Mouse (Mus musculus) layer of hippocampus, adult 8-10 months (tissue): Measurements from ENCODE around the gene Bicdl1. TPM values are rescaled to one million over a fixed set of nuclear protein-coding genes. Genes with fewer than 3 reads are reported as not detected.
"Not testable (repeated sequence)": the region's sequence is repeated elsewhere in the genome, so short reads cannot be mapped to it uniquely, and the experiment has no call there.

ENCODE experiments used
- DNase-seq, 2 experiments: peaks; one replicate each; pipeline ENCODE4 v3.0.0; 2022; ENCODE audit warnings: low spot score in 2 of 2
- total RNA-seq, 4 experiments: library from RNA; stranded (reverse); gene quantifications; 2 replicates each; pipeline ENCODE4 v1.2.4; 2022

Bicdl1 gene
- total RNA-seq: 100 to 1,000 TPM; 121 to 148 (median 130) TPM

DNA sequence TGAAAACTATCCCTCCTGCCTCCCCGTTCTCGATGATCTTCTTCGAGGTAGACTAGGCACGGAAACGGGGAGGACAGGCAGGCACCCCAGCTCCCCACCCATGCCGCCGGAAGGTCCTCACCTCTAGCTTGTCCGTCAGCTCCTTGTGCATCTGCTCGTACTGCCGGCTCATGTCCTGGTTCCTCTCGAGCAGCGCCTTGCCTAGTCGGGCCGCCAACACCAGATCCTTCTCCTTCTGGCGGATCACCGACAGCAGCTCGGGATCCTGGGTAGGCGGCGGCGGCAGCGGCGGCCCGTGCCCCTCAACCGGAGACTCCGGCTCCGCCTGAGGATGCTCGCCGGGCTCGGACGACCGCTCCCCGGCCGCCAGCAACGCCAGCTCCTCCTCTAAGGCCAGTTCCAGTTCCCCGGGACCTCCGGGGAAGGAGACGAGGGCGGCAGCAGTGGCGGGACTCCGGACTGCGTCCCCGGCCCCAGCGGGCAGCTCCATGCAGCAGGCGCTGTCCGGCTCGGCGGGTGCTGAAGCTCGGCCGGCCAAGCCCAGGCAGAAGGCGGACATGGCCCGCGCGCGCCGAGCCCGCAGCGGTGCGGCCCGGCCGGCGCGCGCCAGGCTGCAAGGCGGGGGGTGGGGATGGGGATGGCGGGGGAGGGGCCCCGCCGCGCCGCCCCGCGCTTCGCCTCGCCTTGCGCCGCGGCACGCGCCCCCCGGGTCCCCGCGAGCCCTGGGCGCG lies at the start of gene Bicdl1:
TSS of gene Bicdl1 (minus strand) at position 621 of the 731 bp plus-strand sequence.
- DNase-seq: peak; percentile 31 to 43

DNA sequence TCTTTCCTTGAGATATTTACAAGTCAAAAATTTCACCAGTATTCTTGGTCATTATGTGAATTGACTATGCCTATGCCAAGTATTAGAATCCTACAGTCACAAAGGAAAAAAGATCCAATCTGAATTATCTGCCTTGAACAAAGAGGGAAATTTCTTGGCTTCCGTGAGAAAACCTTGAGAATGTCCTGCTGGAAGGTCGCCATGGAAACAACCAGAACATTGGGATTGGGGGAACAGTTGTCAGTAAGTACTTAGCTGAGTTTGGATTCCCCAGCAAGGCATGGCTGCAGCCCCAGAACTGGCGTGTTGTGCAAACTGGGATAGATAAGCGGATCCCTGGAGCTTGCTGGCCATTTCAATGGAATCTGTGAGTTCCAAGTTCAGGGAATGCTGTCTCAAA lies 45.5 kb upstream of the Bicdl1 start:
- DNase-seq: no peak

DNA sequence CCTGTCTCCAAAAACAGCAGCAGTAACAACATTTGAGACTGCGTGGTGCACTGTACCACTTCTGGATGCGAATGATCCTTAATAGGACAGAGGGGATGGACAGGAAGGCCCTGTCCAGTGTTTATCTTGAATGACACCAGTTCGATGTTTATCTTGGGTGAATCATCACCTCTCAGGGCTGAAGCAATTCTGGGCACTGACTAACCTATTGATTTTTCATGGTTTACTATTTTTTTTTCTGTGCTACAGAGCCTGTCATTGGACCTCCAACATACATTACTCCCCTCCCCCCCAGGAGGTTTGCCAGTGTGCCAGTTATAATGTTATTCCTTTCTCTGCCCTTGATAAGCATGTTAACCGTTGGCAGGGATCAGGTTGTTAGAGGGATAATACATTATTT lies 43.9 kb upstream of the Bicdl1 start:
- DNase-seq: no peak

DNA sequence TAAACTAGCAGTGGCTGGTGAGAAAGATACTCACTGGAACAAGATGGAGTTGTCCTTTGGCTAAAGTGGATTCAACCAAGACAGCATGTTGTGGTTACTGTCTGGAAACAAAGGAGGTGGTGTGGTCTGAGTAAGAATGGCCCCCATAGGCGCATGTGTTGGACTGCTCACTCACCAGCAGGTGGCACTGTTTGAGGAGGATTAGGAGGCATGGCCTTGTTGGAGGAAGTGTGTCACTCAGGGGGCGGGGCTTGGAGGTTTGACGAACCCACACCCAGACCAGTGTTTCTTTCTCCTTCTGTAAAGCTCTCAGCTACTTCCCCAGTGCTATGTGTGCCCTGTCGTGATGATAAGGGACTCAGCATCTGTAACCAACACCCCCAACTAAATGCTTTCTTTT lies 38.6 kb upstream of the Bicdl1 start:
- DNase-seq: no peak

DNA sequence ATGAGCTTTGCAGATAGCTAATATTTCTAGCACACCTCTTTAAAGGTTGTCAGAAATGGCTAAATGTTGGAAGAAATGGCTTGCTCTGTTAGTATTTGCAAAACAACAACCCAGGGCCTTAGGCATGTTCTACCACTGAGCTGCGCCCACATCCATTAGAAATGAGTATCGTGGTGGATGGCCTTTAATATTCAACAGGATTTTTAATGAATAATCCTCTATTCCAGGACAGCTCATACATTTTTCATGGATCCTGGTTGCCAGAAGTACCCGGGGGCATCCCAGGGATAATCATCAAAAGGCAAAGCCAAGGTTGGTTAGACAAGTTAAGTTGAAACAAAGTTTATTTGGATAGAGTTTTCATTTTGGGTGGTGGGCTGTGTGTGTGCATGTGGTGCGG lies 37.7 kb upstream of the Bicdl1 start:
- DNase-seq: no peak

DNA sequence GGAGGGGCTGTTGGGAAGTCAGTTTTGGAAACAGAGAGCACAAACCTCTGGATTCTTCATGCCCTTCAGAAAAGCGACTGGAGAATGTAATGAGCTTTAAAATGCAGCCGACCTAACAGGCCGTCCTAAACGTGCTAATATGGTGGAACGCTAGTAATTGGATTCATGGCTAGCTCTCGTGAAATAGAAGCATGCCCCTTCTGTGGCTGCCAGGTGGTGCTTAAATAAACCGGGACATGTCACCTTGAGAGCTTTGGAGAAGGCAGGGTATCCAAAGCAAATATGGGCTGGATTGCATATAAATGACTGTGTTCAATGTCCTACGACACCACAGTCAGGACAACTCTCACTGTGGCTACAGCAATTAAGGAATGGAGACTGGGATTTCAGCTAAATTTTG lies 35.4 kb upstream of the Bicdl1 start:
- DNase-seq: no peak

DNA sequence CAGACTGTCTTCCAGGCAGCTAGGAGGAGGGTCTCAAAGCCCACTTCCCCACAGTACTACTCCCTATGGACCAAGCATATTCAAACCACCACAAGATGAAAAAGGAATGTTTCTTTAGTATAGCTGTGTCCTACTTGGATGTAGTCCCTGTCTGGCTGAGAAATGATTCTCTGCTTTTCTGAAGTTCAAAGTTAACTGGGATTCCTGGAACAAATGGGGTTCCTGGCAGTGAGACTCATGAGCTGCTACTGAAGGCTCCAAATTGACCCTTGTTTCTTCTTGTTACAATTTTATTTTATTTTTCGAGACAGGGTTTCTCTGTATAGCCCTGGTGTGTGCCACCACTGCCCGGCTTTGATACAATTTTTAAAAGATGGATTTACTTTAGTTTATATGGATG lies 32.6 kb upstream of the Bicdl1 start:
- DNase-seq: no peak

DNA sequence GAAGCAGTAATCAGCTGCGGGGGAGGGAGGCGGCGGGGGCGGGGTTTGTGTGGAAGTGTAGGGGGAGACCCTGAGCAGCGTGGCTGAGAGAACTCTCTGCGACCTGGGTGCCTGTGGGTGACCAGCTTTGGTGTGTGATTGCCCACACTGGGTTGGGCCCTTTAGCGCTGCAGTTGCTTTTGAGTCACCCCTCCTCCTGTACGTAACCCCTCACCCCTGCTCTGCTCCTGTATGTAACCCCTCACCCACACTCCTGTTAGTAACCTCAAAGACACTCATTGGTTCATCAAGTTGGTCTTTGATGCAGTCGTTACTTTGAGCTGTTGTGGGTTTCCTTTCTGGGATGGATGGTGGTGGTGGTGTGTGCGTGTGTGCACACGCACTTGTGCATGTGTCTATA lies 29.5 kb upstream of the Bicdl1 start:
- no peak for DNase-seq

DNA sequence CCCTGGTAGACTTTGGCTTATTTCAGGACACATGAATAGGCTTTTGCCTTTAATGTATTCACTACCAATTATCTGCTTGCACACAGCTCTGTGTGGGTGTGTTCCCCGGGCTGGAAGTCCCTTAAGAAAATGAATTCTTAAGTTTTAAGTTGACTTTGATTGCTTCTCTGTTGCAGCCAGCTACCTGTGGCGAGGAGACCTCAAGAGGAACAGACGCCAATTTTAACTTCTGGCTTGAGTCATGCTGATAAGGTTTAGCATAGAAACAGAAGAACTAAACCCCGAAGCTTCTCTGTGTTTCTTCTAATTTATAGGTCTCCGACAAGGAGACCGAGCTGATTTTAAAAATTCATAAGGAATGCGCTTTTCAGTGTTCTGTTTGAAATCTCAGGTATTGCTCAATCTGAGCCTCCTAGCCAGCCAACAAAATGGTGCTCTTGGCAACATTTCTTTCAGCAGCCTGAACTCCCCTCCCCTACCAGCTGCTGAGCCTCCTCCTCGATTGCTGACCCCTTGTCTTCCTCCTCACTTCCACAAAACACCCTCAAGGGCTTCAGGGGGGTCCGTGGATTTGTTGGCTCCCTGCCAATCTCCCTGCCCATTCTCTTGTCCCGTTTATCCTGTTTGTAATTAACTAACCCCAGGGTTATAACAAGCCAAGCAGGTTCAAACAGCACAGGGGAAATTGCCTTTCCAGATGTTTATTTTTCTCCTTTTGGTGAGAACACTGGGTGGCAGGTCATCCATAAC lies 27.2 kb upstream of the Bicdl1 start:
- DNase-seq: no peak

DNA sequence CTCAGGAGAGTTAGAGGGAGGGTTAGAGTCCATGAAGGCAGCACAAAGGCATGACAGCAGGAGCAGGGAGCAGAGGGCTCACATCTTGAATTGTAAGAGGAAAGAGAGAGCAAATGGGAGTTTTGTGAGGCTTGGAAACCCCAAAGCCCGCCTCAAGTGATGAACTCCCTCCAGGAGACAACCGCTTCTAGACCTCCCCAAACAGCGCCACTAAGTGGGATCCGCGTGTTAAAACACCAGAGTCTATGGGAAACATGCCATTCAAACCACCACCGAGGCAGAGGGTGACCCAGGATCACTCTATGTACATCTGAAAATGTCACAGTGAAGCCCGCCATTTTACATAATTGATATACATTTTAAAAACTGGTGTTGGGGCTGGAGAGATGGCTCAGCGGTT lies 26.1 kb upstream of the Bicdl1 start:
- no peak for DNase-seq

DNA sequence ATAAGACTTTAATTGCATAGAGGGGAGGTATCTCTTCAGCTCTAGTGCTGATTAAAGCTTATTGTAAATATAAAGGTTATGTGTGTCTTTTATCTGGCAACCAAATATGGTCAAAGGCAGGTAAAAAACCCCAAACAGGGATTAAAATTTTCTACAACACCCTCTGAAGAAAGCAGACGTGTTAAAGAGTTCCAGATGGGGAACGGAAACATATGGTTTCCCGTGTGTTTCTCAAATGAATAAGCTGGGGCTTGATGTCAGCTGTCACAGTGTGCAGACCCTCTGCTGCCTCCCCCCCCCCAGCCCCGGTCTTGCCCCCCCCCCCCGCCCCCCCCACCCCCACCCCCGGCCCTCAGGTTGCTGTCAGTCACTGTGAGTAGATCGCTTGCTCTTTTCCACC lies 24.1 kb upstream of the Bicdl1 start:
- DNase-seq: no peak

DNA sequence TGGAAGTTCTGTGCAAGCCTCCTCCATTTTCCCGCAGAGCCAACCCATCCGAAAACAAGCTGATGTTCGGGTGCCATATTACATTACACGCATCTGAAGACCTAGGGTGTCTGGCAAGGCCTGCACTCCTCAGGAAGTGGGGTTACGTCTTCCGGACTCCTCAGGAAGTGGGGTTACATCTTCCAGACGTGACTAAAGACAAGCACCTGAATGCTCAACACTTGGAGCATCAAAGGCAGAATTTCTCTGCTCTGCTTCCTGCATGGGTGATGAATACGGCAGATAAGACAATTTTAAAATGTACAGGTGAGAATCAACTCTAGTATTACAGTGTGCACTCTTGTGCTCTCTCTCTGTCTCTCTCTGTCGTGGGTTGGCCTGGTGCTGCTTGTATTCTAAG lies 23.4 kb upstream of the Bicdl1 start:
- no peak for DNase-seq

DNA sequence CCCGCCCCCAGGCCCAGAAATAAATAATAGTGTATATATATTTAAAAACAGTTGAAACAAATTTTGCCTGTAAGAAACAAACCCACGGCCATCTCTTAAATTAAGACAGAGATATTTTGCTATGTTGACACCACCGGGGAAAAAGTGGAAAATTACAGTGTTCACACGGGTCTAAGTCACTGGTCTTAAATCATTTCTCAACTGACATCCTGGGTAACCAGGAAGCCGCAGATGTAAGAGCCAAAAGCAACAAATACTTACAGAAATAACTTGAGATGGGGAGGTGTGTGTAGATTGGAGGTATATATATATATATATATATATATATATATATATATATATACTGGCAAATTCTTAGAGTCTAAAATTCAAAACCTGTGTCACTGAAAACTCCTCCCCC lies 21.5 kb upstream of the Bicdl1 start:
- no peak for DNase-seq

DNA sequence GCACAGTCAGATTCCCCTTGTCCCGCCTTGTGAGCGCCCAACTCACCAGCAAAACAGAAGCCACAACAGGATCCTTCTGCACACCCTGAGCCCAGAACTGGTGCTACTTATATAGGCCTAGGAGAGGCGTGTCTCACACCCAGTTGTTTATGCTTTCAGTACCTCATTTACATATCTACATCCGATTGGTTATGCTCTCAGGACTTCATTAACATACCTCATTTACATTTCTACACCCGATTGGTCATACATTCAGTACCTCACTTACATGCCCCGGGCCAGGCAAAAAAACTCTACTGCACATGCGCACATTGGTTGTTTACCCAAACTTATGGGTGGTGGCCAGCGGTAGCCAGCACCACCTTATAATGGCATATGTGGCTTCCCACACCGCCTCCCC lies 20.5 kb upstream of the Bicdl1 start:
- not testable (repeated sequence) for DNase-seq

DNA sequence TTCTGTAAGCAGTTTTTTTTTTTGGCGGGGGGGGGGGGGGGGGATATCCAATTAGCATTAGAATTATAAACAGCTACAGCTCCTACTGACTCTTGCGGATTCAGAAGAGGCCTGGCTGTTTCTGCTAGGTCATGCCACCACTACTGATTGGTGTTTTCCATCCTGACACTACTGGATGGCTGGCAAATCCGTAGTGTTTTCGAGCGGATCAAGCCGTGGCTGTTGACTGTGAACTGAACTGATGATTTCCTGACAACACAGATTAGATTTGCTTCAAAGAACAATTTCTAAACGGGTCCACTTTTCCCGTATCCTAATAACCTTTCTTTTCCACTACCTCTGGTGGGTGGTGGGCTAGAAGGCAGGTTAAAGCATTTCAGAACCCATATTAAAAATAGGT lies 16.9 kb upstream of the Bicdl1 start:
- DNase-seq: no peak

DNA sequence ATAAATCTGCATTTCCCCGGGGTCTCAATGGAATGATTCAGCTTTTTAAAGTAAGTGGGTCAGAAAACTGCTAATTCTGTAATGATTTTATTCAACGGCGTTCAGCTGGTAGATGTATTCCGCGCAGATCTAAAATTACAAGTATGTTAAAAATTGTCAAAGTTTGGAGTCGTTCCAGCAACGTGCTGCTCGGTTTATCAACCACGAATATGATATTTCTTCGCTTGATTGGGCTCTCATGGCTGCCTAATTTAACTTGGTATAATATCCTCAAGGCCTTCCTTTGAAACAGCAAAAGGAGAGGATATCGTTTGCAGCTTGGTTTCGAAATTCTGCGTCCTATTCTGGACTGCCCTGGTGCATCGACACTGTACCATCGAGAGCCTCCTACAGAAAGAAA lies 13.9 kb upstream of the Bicdl1 start:
- no peak for DNase-seq

DNA sequence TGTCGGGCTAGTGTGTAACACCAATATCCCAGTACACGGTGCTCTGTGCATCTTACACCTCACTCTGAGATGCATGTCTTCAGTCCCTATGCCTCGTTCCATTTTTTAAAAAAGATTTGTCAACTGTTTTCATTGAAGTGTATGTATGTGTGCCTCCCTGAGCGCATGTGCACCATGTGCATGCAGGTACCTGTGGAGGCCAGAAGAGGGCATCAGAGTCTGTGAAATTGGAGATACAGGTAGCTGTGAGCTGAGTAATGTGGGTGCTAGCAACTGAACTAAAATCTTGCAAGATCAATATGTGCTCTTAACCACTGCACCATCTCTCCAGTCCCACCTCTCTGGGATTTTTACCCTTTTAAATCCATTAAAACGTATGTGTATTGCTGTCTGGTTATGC lies 6.6 kb upstream of the Bicdl1 start:
- DNase-seq: no peak

DNA sequence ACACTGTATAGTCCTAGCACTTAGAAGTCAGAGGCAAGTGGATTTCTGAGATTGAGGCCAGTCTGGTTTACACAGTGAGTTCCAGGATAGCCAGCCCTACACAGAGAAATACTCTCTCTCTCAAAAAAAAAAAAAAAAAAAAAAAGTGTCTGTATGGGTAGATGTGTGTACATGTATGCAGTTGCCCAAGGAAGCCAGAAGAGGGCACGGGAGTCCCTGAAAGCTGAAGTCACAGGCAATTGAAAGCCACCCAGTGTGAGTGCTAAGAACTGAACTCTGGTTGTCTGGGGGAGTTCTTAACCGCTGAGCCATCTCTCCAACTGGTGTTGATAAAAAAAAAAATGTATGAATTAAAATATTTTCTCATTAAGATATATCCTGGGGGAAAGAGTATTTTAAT lies 3.1 kb upstream of the Bicdl1 start:
- DNase-seq: no peak

DNA sequence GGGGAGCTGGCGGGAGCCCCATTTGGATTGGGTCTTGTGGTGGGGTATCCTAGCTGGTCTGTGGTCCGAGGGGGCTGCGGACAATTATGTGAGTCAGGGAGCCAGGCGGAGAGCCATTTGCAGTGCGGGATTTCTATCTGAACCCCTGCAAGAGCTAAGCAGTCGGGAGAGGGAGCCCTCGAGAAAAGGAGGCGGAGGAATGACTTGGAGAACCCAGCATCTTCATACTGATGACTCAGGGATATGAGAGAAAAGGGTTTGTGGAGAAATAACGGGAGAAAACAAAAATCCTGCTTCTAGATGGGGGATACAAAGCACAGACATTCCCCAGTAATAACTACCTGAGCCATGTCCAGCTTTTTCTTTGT lies 1.4 kb upstream of the Bicdl1 start:
- no peak for DNase-seq

DNA sequence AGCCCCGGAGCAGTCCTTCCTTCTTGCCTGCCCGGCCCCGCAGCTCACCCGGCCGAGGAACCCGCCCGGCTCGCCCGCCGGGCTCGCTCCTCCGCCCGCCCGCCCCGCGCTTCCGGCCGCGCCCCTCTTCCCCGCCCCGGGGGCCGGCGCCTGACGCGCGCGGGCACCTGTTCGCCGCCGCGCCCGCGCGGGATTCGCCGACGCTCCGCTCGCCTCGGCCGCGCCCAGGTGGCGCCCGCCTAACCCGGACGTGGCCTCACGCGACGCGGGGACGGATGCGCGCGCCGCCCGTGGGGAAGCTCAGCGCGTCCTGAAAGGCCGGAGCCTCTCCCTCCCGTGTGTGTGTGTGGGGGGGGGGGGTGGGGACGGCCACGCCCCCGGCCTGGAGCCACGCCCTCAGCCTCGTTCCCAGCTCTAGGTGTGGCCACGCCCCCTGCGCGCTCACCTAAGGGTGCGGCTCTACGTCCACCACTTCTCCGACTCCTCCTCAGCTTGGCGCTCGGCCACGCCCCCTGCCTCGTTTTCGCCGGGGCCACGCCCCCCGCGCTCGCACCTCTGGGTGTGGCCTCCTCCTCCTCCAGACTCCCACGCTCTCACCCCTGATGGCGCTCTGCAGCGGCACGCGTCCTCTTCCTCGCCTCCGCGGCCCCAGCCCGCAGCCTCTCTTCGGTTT lies 891 bp upstream of the Bicdl1 start:
- peak; percentile 92 for DNase-seq

DNA sequence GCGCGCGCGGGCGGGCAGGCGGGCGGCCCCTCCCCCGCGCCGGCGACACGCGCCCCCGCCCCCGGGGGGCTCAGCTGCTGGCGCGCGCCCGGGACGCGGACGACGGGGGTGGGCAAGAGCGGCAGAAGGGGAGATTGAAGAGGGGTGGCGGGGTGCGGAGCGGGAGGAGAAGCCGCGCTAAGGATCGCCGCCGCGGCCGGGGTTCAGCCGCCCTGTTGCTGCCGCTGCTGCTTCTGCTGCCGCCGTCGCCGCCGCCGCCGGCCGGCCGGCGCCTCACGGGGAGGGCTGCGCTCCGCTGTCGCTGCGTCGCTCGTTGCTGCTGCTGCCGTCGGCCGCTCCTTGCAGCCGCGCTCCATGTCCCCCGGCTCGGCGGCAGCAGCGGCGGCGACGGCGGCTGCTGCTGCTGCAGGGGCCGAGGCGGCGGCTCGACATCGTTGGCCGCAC lies 333 bp upstream of the Bicdl1 start:
- DNase-seq: no peak

DNA sequence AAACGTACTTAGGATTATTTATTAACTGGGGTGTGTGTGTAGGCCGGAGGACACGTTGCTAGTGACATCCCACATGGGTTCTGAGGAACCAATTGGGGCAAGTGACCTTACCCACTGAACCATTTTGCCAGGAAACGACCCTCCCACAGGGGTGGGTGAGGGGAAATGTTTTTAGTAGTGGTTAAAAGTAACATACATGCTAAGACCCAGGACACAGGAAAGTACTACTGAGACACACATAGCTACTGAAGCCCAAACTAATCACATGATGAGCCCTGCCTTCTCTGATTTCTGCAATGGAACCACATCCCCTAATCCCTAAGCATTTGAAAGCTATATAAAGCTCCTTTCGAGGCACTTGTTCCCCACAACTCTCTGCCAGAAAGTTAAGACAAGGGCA lies 1.1 kb downstream of the Bicdl1 start:
- DNase-seq: no peak

DNA sequence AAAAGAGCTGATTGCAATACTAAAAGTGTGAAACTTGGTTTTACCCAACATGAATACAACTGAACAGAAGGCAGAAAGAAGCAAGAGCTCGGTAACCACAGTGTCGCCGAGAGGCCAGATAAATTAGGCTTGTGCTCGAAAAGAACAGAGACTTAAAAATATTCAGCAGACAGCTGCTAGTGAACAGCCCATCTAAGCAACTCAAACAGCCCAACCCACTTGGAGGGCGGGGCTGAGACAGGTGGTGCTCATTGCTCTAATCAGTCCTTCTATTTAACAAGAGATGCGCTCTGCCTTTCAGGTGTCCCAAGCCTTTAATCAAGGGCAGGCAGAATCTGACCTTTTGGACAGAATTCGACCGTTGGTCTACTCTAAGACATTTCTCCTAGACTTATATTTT lies 4.8 kb downstream of the Bicdl1 start:
- no peak for DNase-seq
